Mouse (Mus musculus): Measurements from ENCODE around the gene Ifitm5.

Ifitm5 gene

GRCm38 (mm10) chr7:140938896-140939295 lies 11.2 kb downstream of the Ifitm5 start:
- POLR2A ChIA-PET, result interaction anchor here in 3 of 4 experiments (0.6 to 2.9 kb wide), 19 partner anchors 11 to 601 kb away, joined by 3 to 14 read pairs (median 5); partner anchors contain the start of gene Ifitm5 (in 1 of the 3)
- CTCF ChIA-PET, result interaction anchor here (0.6 to 2.8 kb wide), 10 partner anchors 13 to 238 kb away, joined by 3 to 12 read pairs (median 4); partner anchors contain the start of gene Scgb1c1 (in 1 of the 4)

DNA sequence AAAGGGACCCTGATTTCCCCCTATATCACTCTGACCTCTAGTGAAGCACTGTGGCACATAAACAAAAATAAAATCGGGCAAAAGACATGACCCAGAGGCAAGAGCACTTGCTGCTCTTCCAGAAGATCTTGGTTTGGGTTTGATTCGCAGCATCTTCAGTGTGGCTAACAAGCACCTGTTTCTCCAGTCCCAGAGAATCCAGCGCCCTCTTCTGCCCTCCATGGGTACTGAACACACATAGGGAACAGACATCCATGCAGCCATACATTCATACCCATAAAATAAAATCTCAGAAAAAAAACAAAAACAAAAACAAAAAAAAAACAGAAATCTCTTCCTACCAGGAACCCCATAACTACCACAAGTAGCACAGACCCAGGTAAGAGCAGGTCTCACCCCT lies 11.7 kb downstream of the Ifitm5 start:
- CTCF ChIA-PET, result interaction anchor here (0.6 to 2.8 kb wide), 12 partner anchors 11 to 238 kb away, joined by 3 to 12 read pairs (median 4); partner anchors contain the start of gene Scgb1c1 (in 1 of the 4)
- POLR2A ChIA-PET, result interaction anchor here in 3 of 4 experiments (0.7 to 2.9 kb wide), 14 partner anchors 9 to 101 kb away, joined by 3 to 14 read pairs (median 6); no protein-coding TSS in a partner anchor

GRCm38 (mm10) chr7:140927181-140927580 lies 22.9 kb downstream of the Ifitm5 start:
- ChIA-PET CTCF (interaction anchor here in 2 of 4 experiments (0.7 to 1.5 kb wide), 2 partner anchors 11 to 24 kb away, joined by 3 to 4 read pairs; no protein-coding TSS in a partner anchor), POLR2A (interaction anchor here in 2 of 4 experiments (1.6 to 1.9 kb wide), 2 partner anchors 11 to 15 kb away, joined by 4 to 9 read pairs; no protein-coding TSS in a partner anchor)

- CTCF ChIA-PET, result interaction anchor here (0.6 to 4.4 kb wide), 21 partner anchors 11 to 472 kb away, joined by 3 to 37 read pairs (median 4); partner anchors contain the start of genes Pgghg (in 3 of the 4), Bet1l (in 1 of the 4) and Scgb1c1 (in 1 of the 4)
- POLR2A ChIA-PET, result interaction anchor here (0.5 to 3.8 kb wide), 37 partner anchors 10 to 469 kb away, joined by 3 to 30 read pairs (median 5); partner anchors contain the start of genes Pgghg (in 2 of the 4), Rassf7 (in 2 of the 4), Ifitm1 (in 1 of the 4) and Rnh1 (in 1 of the 4)
Measured at GRCm38 (mm10) chr7:140923070-140923775, 26.9 kb downstream of the Ifitm5 start.

GRCm38 (mm10) chr7:140922398-140923069 lies 27.6 kb downstream of the Ifitm5 start:
- CTCF ChIA-PET, result interaction anchor here (0.6 to 4.4 kb wide), 19 partner anchors 14 to 953 kb away, joined by 3 to 37 read pairs (median 4); partner anchors contain the start of genes Pgghg (in 3 of the 4), Bet1l (in 1 of the 4) and Scgb1c1 (in 1 of the 4)
- POLR2A ChIA-PET, result interaction anchor here (0.7 to 3.8 kb wide), 40 partner anchors 10 to 293 kb away, joined by 3 to 30 read pairs (median 4); partner anchors contain the start of genes Pgghg (in 2 of the 4), Rassf7 (in 2 of the 4), Gm17387 (in 1 of the 4) and Gm45717 (in 1 of the 4)

DNA sequence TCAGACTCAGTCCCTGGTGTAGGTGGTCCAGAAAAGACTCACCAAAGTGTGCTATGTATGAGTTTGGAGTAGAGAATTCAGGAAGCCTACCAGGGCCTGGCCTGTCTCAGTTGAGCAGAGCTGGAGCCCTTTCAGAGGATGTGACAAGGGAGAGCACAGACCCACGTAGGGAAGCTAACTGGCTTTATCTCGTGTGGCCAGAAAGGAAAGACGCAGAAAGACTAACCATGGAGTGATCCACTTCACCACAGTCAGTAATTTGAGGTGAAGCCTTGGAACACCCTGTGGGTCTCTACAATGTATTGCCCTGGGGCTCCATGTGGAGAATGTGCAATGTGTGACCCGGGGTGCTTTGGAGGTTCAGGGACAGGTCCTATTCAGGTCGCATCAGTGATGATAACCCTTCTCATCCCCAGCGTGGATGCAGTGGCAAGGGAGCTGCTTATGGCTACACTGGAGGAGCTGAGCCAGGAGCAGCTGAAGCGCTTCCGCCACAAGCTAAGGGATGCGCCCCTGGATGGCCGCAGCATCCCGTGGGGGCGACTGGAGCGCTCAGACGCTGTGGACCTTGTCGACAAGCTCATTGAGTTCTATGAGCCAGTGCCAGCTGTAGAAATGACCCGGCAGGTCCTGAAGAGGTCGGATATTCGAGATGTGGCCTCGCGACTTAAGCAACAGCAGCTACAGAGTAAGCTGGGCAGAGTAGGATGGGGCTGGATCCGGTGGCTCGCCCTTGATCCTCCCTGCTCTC lies 28.7 kb downstream of the Ifitm5 start:
- ChIA-PET POLR2A (interaction anchor here in 3 of 4 experiments (0.6 to 3.8 kb wide), 29 partner anchors 8 to 272 kb away, joined by 3 to 30 read pairs (median 4); partner anchors contain the start of genes Pgghg (in 2 of the 3), Gm17387 (in 1 of the 3), Gm45717 (in 1 of the 3) and Hras (in 1 of the 3)), CTCF (interaction anchor here (0.9 to 4.4 kb wide), 10 partner anchors 13 to 952 kb away, joined by 3 to 37 read pairs (median 7); partner anchors contain the start of gene Pgghg (in 2 of the 4))

- POLR2A ChIA-PET, result interaction anchor here in 2 of 4 experiments (0.9 to 3.6 kb wide), 5 partner anchors 12 to 128 kb away, joined by 3 to 30 read pairs (median 5); partner anchors contain the start of gene Pgghg (in 1 of the 2)
Measured at GRCm38 (mm10) chr7:140920418-140921029, 29.6 kb downstream of the Ifitm5 start, which contains the start of gene Nlrp6. Gene Nlrp6, plus strand, starts transcription at chr7:140920902.

DNA sequence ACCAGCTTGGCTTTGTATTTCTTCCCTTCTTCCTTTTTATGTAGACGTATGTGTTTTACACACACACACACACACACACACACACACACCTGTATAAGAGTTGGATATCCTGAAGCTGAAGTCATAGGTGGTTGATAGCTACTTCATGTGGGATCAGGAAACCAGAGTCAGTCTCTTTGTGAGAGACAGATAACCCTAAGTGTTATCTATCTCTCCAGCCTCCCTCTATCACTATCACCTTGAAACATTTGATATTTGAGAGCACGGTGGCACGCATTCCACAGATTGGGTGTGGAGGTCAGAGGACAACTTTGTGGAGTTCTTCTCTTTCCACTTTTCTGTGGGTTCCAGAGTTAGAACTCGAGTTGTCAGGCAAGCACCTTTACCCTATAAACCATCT lies 30.2 kb downstream of the Ifitm5 start:
- CTCF ChIA-PET, result interaction anchor here in 3 of 4 experiments (0.7 to 4.4 kb wide), 3 partner anchors 11 to 12 kb away, joined by 3 to 37 read pairs (median 5); no protein-coding TSS in a partner anchor
- POLR2A ChIA-PET, result no interaction called here

More at GRCm38 (mm10) chr7:140920418-140921029, 29.6 kb downstream of the Ifitm5 start, which contains the start of gene Nlrp6:
- CTCF ChIA-PET, result interaction anchor here in 2 of 4 experiments (0.7 to 4.4 kb wide), 4 partner anchors 12 to 22 kb away, joined by 3 to 37 read pairs (median 13); no protein-coding TSS in a partner anchor

GRCm38 (mm10) chr7:140914031-140914690 lies 35.9 kb downstream of the Ifitm5 start:
- POLR2A ChIA-PET, result interaction anchor here in 1 of 4 experiments (0.5 to 1.2 kb wide), 2 partner anchors 7 to 789 kb away, joined by 3 read pairs; no protein-coding TSS in a partner anchor
- CTCF ChIA-PET, result interaction anchor here in 2 of 4 experiments (0.6 to 2.2 kb wide), 2 partner anchors 27 to 135 kb away, joined by 4 to 6 read pairs; no protein-coding TSS in a partner anchor

DNA sequence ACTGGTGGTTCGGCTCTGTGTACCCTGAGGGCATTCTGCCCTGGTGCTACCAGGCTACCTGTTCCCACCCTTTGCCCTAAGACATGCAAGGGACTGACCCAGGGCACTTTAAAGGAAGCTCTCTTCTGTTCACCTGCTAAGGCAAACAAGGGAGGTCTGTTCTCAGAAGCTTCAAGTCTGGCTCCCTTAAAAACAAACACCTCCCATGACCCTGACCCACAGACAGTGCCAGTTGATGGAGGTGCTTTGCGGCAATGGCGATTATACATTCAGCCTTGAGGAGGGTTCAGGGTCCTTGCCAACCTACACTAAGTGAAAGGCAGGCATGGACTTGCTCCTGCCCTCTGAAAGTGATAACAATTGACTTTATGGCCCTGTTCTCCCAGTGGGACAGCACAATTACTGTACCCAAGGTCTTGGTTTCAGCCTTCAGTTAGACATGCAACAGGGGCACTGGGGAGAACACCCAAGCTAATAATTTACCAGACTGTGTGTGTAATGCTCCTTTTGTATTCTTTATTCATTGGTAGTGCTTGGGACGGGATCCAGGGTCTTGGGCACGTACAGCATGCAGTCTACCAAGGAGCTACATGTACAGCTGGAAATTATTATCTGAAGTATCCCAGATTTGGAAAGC lies 37.1 kb downstream of the Ifitm5 start:
- CTCF ChIA-PET, result interaction anchor here in 3 of 4 experiments (0.5 to 2.2 kb wide), 9 partner anchors 10 to 1685 kb away, joined by 3 to 9 read pairs (median 3); partner anchors contain the start of genes Odf3 (in 1 of the 3) and Pgghg (in 1 of the 3)
- POLR2A ChIA-PET, result interaction anchor here in 2 of 4 experiments (0.7 to 1.8 kb wide), 11 partner anchors 9 to 255 kb away, joined by 3 to 11 read pairs (median 3); partner anchors contain the start of genes Bet1l (in 1 of the 2) and Ric8a (in 1 of the 2)

DNA sequence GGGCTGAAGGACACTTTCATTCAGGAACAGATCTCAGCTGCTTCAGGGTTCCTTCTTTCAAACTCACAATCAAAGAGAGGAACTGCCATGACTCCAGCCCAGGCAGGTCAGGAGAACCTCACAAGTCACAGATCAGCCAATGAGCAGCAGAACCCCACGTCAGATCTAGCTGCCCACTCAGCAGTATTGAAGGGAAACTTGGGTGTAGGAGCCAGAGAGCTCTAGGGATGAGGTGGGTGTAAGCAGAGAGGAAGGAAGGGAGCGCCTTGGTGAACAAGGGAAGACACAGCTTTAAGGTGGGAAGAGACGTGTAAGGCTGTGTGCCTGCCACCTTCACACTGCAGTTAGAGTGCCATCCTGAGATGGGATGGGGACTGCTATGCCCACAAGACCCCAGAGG lies 37.8 kb downstream of the Ifitm5 start:
- POLR2A ChIA-PET, result interaction anchor here in 3 of 4 experiments (0.5 to 1.8 kb wide), 9 partner anchors 9 to 468 kb away, joined by 3 to 11 read pairs (median 3); partner anchors contain the start of genes Bet1l (in 1 of the 3) and Ric8a (in 1 of the 3)
- CTCF ChIA-PET, result interaction anchor here in 3 of 4 experiments (0.6 to 2.2 kb wide), 9 partner anchors 9 to 264 kb away, joined by 3 to 9 read pairs (median 3); partner anchors contain the start of gene Pgghg (in 1 of the 3)

DNA sequence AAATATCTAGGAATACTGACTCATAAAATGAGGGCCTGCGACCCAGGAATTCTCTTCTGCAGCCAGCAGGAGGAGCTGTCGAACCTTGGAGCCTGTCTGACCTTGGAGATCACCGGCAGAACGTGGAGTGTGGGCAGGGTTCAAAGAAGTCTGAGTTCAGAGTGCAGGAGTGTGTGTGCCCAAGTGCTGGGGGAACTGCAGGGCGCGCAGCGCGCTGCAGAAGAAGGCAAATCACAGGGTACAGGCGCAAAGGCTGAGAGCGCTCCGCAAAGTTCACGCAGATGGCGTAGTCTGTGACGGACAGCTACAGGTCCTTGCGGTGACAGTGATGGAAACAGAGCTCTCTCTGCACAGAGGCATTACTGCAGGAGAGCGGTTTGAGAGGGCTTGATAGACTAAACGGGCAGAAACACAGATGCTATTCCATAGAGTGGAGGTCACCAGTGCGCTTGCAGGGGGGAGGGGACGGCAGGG lies 41.4 kb downstream of the Ifitm5 start:
- POLR2A ChIA-PET, result interaction anchor here (0.7 to 3.2 kb wide), 58 partner anchors 9 to 829 kb away, joined by 3 to 30 read pairs (median 4); partner anchors contain the start of genes Pgghg (in 3 of the 4), Gm45785 (in 2 of the 4), Ric8a (in 2 of the 4) and Bet1l (in 1 of the 4)
- CTCF ChIA-PET, result interaction anchor here (0.5 to 3.9 kb wide), 78 partner anchors 10 to 1187 kb away, joined by 3 to 48 read pairs (median 4); partner anchors contain the start of genes Pgghg (in 3 of the 4), Hras (in 2 of the 4), Lrrc56 (in 2 of the 4) and Nlrp6 (in 2 of the 4)

- ChIA-PET POLR2A (interaction anchor here in 3 of 4 experiments (0.7 to 3.2 kb wide), 43 partner anchors 9 to 828 kb away, joined by 3 to 30 read pairs (median 5); partner anchors contain the start of genes Gm45785 (in 2 of the 3), Pgghg (in 2 of the 3), Ric8a (in 2 of the 3) and Bet1l (in 1 of the 3)), CTCF (interaction anchor here (0.6 to 3.9 kb wide), 67 partner anchors 9 to 1187 kb away, joined by 3 to 48 read pairs (median 5); partner anchors contain the start of genes Hras (in 2 of the 4), Lrrc56 (in 2 of the 4), Nlrp6 (in 2 of the 4) and Pgghg (in 2 of the 4))
Measured at GRCm38 (mm10) chr7:140908181-140908580, 41.9 kb downstream of the Ifitm5 start.

DNA sequence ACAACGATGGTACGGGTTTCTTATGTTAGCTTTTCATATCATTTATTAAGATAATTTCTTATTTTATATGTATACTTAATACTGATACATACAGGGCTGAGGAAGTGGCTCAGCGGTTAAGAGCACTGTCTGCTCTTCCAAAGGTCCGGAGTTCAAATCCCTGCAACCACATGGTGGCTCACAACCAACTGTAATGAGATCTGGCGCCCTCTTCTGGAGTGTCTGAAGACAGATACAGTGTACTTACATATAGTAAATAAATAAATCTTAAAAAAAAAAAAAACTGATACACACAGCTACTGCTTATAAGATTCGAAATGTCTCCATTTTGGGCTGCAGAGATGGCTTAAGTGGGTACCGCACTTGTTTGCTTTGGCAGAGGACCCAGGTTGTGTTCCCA lies 42.4 kb downstream of the Ifitm5 start:
- POLR2A ChIA-PET, result interaction anchor here in 3 of 4 experiments (0.9 to 3.2 kb wide), 22 partner anchors 8 to 828 kb away, joined by 3 to 30 read pairs (median 7); partner anchors contain the start of genes Gm45785 (in 2 of the 3), Pgghg (in 2 of the 3), Ric8a (in 2 of the 3) and Bet1l (in 1 of the 3)
- CTCF ChIA-PET, result interaction anchor here (0.6 to 3.9 kb wide), 43 partner anchors 12 to 695 kb away, joined by 3 to 48 read pairs (median 7); partner anchors contain the start of genes Nlrp6 (in 2 of the 4), Pgghg (in 2 of the 4), Ric8a (in 2 of the 4) and Bet1l (in 1 of the 4)

Data from embryonic stem cell, embryonic (primary cell).